Mouse (Mus musculus): ENCODE results near the gene Ccdc9. TPM values are rescaled to one million over a fixed set of nuclear protein-coding genes. Genes with fewer than 3 reads are reported as not detected.
A peak's percentile ranks its signal among the peaks of the same experiment; 100 is the strongest.

The Ccdc9 gene
- polyA plus RNA-seq, 1 experiment from 2014 or later, result 10.9 TPM

GRCm38 (mm10) chr7:16254195-16254594 lies 32.4 kb downstream of the Ccdc9 start:
- 62% methylated on average over 4 of the region's 4 CpGs for WGBS
- Histone ChIP-seq H3K4me3 (ENCODE audit: low read depth, low read length) (no peak overlapping the region), H3K4me1 (ENCODE audit: control insufficient read depth, insufficient read depth, low read length) (no peaks in the 10 kb centered on the region), H3K27ac (replicated peaks; ENCODE audit: low read depth, low read length) (no peak overlapping the region), H3K9ac (ENCODE audit: low read depth, low read length) (no peak overlapping the region), H3K9me3 (ENCODE audit: control insufficient read depth, low read length) (no peaks in the 10 kb centered on the region), H3K27me3 (replicated peaks; ENCODE audit: control insufficient read depth, insufficient read depth, low read length) (no peaks in the 10 kb centered on the region), H3K36me3 (ENCODE audit: control insufficient read depth, insufficient read depth, low read length) (no peaks in the 10 kb centered on the region), H3K4me2 (ENCODE audit: low read depth, low read length) (no peak overlapping the region)
- ATAC-seq (ENCODE audit: low read depth) (no peak), DNase-seq (ENCODE audit: low spot score) (no peak)

- DNase-seq (ENCODE audit: low spot score) (no peak), ATAC-seq (ENCODE audit: low read depth) (no peak)
- H3K4me3 ChIP-seq (ENCODE audit: low read depth, low read length), result no peak overlapping the region
- no peaks in the 10 kb centered on the region for H3K9me3 ChIP-seq (ENCODE audit: control insufficient read depth, low read length)
- WGBS, result 83% methylated on average over 5 of the region's 5 CpGs
- no peak overlapping the region for H3K4me2 ChIP-seq (ENCODE audit: low read depth, low read length)
- H3K9ac ChIP-seq (ENCODE audit: low read depth, low read length), result no peak overlapping the region
- no peaks in the 10 kb centered on the region for H3K36me3 ChIP-seq (ENCODE audit: control insufficient read depth, insufficient read depth, low read length)
- no peaks in the 10 kb centered on the region for H3K4me1 ChIP-seq (ENCODE audit: control insufficient read depth, insufficient read depth, low read length)
- H3K27ac ChIP-seq (replicated peaks; ENCODE audit: low read depth, low read length), result no peak overlapping the region
- no peaks in the 10 kb centered on the region for H3K27me3 ChIP-seq (replicated peaks; ENCODE audit: control insufficient read depth, insufficient read depth, low read length)
Observed at GRCm38 (mm10) chr7:16250687-16251086, 35.9 kb downstream of the Ccdc9 start.

- Histone ChIP-seq H3K4me1 (ENCODE audit: control insufficient read depth, insufficient read depth, low read length) (no peaks in the 10 kb centered on the region), H3K27me3 (replicated peaks; ENCODE audit: control insufficient read depth, insufficient read depth, low read length) (no peaks in the 10 kb centered on the region), H3K4me2 (ENCODE audit: low read depth, low read length) (no peak overlapping the region), H3K9ac (ENCODE audit: low read depth, low read length) (no peak overlapping the region), H3K27ac (replicated peaks; ENCODE audit: low read depth, low read length) (no peak overlapping the region), H3K9me3 (ENCODE audit: control insufficient read depth, low read length) (no peaks in the 10 kb centered on the region), H3K36me3 (ENCODE audit: control insufficient read depth, insufficient read depth, low read length) (no peaks in the 10 kb centered on the region), H3K4me3 (ENCODE audit: low read depth, low read length) (no peak overlapping the region)
- DNase-seq (ENCODE audit: low spot score) (no peak), ATAC-seq (ENCODE audit: low read depth) (no peak)
- 83% methylated on average over 1 of the region's 4 CpGs for WGBS
Observed at GRCm38 (mm10) chr7:16245958-16246357, 40.6 kb downstream of the Ccdc9 start.

- DNase-seq (ENCODE audit: low spot score), result peak; percentile 7
- ATAC-seq (ENCODE audit: low read depth), result no peak
- Histone ChIP-seq H3K27ac (replicated peaks; ENCODE audit: low read depth, low read length) (no peak within 1 kb of the TSS), H3K27me3 (replicated peaks; ENCODE audit: control insufficient read depth, insufficient read depth, low read length) (no peaks in the 10 kb centered on the region), H3K4me1 (ENCODE audit: control insufficient read depth, insufficient read depth, low read length) (no peaks in the 10 kb centered on the region), H3K36me3 (ENCODE audit: control insufficient read depth, insufficient read depth, low read length) (no peaks in the 10 kb centered on the region), H3K4me2 (ENCODE audit: low read depth, low read length) (no peak within 1 kb of the TSS), H3K4me3 (ENCODE audit: low read depth, low read length) (no peak within 1 kb of the TSS), H3K9me3 (ENCODE audit: control insufficient read depth, low read length) (no peaks in the 10 kb centered on the region), H3K9ac (ENCODE audit: low read depth, low read length) (no peak within 1 kb of the TSS)
- WGBS, result 68% methylated on average over 5 of the region's 5 CpGs
Observed at GRCm38 (mm10) chr7:16244067-16244466, 42.5 kb downstream of the Ccdc9 start, which contains the start of gene C5ar2. Gene C5ar2 (minus strand): TSS chr7:16244154.

GRCm38 (mm10) chr7:16242198-16242597 lies 44.4 kb downstream of the Ccdc9 start:
- WGBS, result 77% methylated on average over 6 of the region's 6 CpGs

GRCm38 (mm10) chr7:16241787-16242186 lies 44.8 kb downstream of the Ccdc9 start:
- Histone ChIP-seq H3K9me3 (ENCODE audit: control insufficient read depth, low read length) (no peaks in the 10 kb centered on the region), H3K4me2 (ENCODE audit: low read depth, low read length) (no peak overlapping the region), H3K27me3 (replicated peaks; ENCODE audit: control insufficient read depth, insufficient read depth, low read length) (no peaks in the 10 kb centered on the region), H3K36me3 (ENCODE audit: control insufficient read depth, insufficient read depth, low read length) (no peaks in the 10 kb centered on the region), H3K4me1 (ENCODE audit: control insufficient read depth, insufficient read depth, low read length) (no peaks in the 10 kb centered on the region), H3K9ac (ENCODE audit: low read depth, low read length) (no peak overlapping the region), H3K4me3 (ENCODE audit: low read depth, low read length) (no peak overlapping the region), H3K27ac (replicated peaks; ENCODE audit: low read depth, low read length) (no peak overlapping the region)
- ATAC-seq (ENCODE audit: low read depth) (no peak), DNase-seq (ENCODE audit: low spot score) (no peak)
- 32% methylated on average over 10 of the region's 11 CpGs for WGBS

More at GRCm38 (mm10) chr7:16242198-16242597, 44.4 kb downstream of the Ccdc9 start:
- Histone ChIP-seq H3K9me3 (ENCODE audit: control insufficient read depth, low read length) (no peaks in the 10 kb centered on the region), H3K9ac (ENCODE audit: low read depth, low read length) (no peak overlapping the region), H3K27ac (replicated peaks; ENCODE audit: low read depth, low read length) (no peak overlapping the region), H3K4me3 (ENCODE audit: low read depth, low read length) (no peak overlapping the region), H3K27me3 (replicated peaks; ENCODE audit: control insufficient read depth, insufficient read depth, low read length) (no peaks in the 10 kb centered on the region), H3K4me2 (ENCODE audit: low read depth, low read length) (no peak overlapping the region), H3K4me1 (ENCODE audit: control insufficient read depth, insufficient read depth, low read length) (no peaks in the 10 kb centered on the region), H3K36me3 (ENCODE audit: control insufficient read depth, insufficient read depth, low read length) (no peaks in the 10 kb centered on the region)
- DNase-seq (ENCODE audit: low spot score), result no peak
- ATAC-seq (ENCODE audit: low read depth), result no peak

GRCm38 (mm10) chr7:16240978-16241303 lies 45.7 kb downstream of the Ccdc9 start:
- no peaks in the 10 kb centered on the region for H3K27me3 ChIP-seq (replicated peaks; ENCODE audit: control insufficient read depth, insufficient read depth, low read length)
- H3K27ac ChIP-seq (replicated peaks; ENCODE audit: low read depth, low read length), result no peak overlapping the region
- H3K4me1 ChIP-seq (ENCODE audit: control insufficient read depth, insufficient read depth, low read length), result no peaks in the 10 kb centered on the region
- H3K4me3 ChIP-seq (ENCODE audit: low read depth, low read length), result no peak overlapping the region
- 93% methylated on average over 1 of the region's 1 CpGs for WGBS
- H3K4me2 ChIP-seq (ENCODE audit: low read depth, low read length), result no peak overlapping the region
- H3K9me3 ChIP-seq (ENCODE audit: control insufficient read depth, low read length), result no peaks in the 10 kb centered on the region
- no peak overlapping the region for H3K9ac ChIP-seq (ENCODE audit: low read depth, low read length)
- DNase-seq (ENCODE audit: low spot score) (no peak), ATAC-seq (ENCODE audit: low read depth) (no peak)
- no peaks in the 10 kb centered on the region for H3K36me3 ChIP-seq (ENCODE audit: control insufficient read depth, insufficient read depth, low read length)

GRCm38 (mm10) chr7:16240281-16240977 lies 46.2 kb downstream of the Ccdc9 start:
- Histone ChIP-seq H3K9me3 (ENCODE audit: control insufficient read depth, low read length) (no peaks in the 10 kb centered on the region), H3K36me3 (ENCODE audit: control insufficient read depth, insufficient read depth, low read length) (no peaks in the 10 kb centered on the region), H3K4me3 (ENCODE audit: low read depth, low read length) (no peak overlapping the region), H3K27ac (replicated peaks; ENCODE audit: low read depth, low read length) (no peak overlapping the region), H3K4me1 (ENCODE audit: control insufficient read depth, insufficient read depth, low read length) (no peaks in the 10 kb centered on the region), H3K4me2 (ENCODE audit: low read depth, low read length) (no peak overlapping the region), H3K9ac (ENCODE audit: low read depth, low read length) (no peak overlapping the region), H3K27me3 (replicated peaks; ENCODE audit: control insufficient read depth, insufficient read depth, low read length) (no peaks in the 10 kb centered on the region)
- ATAC-seq (ENCODE audit: low read depth) (no peak), DNase-seq (ENCODE audit: low spot score) (no peak)
- WGBS, result 86% methylated on average over 4 of the region's 7 CpGs

- H3K9ac ChIP-seq (ENCODE audit: low read depth, low read length), result no peak overlapping the region
- ATAC-seq (ENCODE audit: low read depth), result no peak
- DNase-seq (ENCODE audit: low spot score), result no peak
- no peaks in the 10 kb centered on the region for H3K9me3 ChIP-seq (ENCODE audit: control insufficient read depth, low read length)
- no peaks in the 10 kb centered on the region for H3K27me3 ChIP-seq (replicated peaks; ENCODE audit: control insufficient read depth, insufficient read depth, low read length)
- H3K4me1 ChIP-seq (ENCODE audit: control insufficient read depth, insufficient read depth, low read length), result no peaks in the 10 kb centered on the region
- H3K27ac ChIP-seq (replicated peaks; ENCODE audit: low read depth, low read length), result no peak overlapping the region
- no peaks in the 10 kb centered on the region for H3K36me3 ChIP-seq (ENCODE audit: control insufficient read depth, insufficient read depth, low read length)
- no peak overlapping the region for H3K4me3 ChIP-seq (ENCODE audit: low read depth, low read length)
- WGBS, result 45% methylated on average over 9 of the region's 9 CpGs
- H3K4me2 ChIP-seq (ENCODE audit: low read depth, low read length), result no peak overlapping the region
Observed at GRCm38 (mm10) chr7:16239554-16239997, 47.0 kb downstream of the Ccdc9 start.
